Mouse (Mus musculus) intestine, embryonic 15.5 days (tissue): ENCODE measurements around the gene Hist2h2ab. TPM values are rescaled to one million over a fixed set of nuclear protein-coding genes. Genes with fewer than 3 reads are reported as not detected.
"Not testable (repeated sequence)": the region's sequence is repeated elsewhere in the genome, so short reads cannot be mapped to it uniquely, and the experiment has no call there.

Experiments used
- ATAC-seq: fragments of 200-750 bp; cut with Nextera tagmentation; 2 replicates; pipeline ENCODE4 v1.8.0; 2017; ENCODE audit warnings: moderate TSS enrichment, moderate library complexity
- H3K27ac ChIP-seq: fragments of 300-500 bp; sonication (generic); 2 replicates; pipeline ENCODE4 v1.5.1; 2015; ENCODE audit warnings: mild to moderate bottlenecking, inconsistent platforms
- H3K27me3 ChIP-seq: fragments of 300-500 bp; sonication (generic); replicated peaks from 2 replicates; pipeline ENCODE4 v1.6.1; 2015; ENCODE audit warnings: inconsistent platforms
- H3K36me3 ChIP-seq: fragments of 300-500 bp; sonication (generic); 2 replicates; pipeline ENCODE4 v1.6.1; 2015; ENCODE audit warnings: inconsistent platforms
- H3K4me1 ChIP-seq: fragments of 300-500 bp; sonication (generic); replicated peaks from 2 replicates; pipeline ENCODE4 v1.6.1; 2015; ENCODE audit warnings: inconsistent platforms
- H3K4me2 ChIP-seq: fragments of 300-500 bp; sonication (generic); replicated peaks from 2 replicates; pipeline ENCODE4 v1.6.1; 2015; ENCODE audit warnings: mild to moderate bottlenecking, inconsistent platforms
- H3K4me3 ChIP-seq: fragments of 300-500 bp; sonication (generic); replicated peaks from 2 replicates; pipeline ENCODE4 v1.5.1; 2015; ENCODE audit warnings: inconsistent platforms
- H3K9ac ChIP-seq: fragments of 300-500 bp; sonication (generic); 2 replicates; pipeline ENCODE4 v1.6.1; 2015; ENCODE audit warnings: inconsistent platforms
- H3K9me3 ChIP-seq: fragments of 300-500 bp; sonication (generic); 2 replicates; pipeline ENCODE4 v1.6.1; 2016; ENCODE audit warnings: inconsistent platforms
- WGBS: fragments of 180-500 bp; shearing (Covaris S2); methylation state at CpG from one replicate; pipeline ENCODE4 v1.1.7; 2015; 5-methylcytosine and 5-hydroxymethylcytosine counted together
- polyA plus RNA-seq: library from polyadenylated mRNA; unstranded; fragments of >200 nt; fragmentation: Nextera tagmentation; extraction: Ambion mirVana; gene quantifications from 2 replicates; pipeline ENCODE4 v1.2.1, GENCODE M21; 2015

Hist2h2ab gene
- polyA plus RNA-seq, 1 experiment from 2014 or later, result 1.1 TPM

GRCm38 (mm10) chr3:96230910-96231757, 11.5 kb downstream of the Hist2h2ab start:
- H3K27me3 ChIP-seq, result no peaks in the 10 kb centered on the region
- H3K27ac ChIP-seq, result no peak overlapping the region
- no peak overlapping the region for H3K9ac ChIP-seq
- ATAC-seq, result no peak
- no peak overlapping the region for H3K4me2 ChIP-seq
- H3K4me3 ChIP-seq, result no peak overlapping the region
- H3K4me1 ChIP-seq, result no peaks in the 10 kb centered on the region
- H3K9me3 ChIP-seq, result no peaks in the 10 kb centered on the region
- WGBS, result 78% methylated on average over 4 of the region's 4 CpGs
- no peaks in the 10 kb centered on the region for H3K36me3 ChIP-seq

DNA sequence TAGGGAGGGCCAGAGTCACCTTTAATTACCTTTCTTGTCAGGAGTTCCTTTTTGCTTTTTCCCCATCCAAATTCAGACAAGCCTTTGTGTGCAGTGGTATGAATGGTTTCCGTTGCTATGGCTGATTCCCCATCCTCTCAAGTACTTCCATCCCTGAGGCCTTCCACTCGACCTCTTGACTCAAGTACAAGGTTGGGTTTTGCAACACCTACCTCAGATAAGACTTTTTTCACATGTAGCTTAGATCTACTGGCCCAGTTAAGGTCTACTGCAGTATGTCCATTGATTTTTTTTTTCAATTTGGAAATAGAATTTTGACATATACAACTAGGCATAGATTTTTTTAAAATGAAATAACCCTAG, 12.1 kb downstream of the Hist2h2ab start:
- Histone ChIP-seq H3K4me1 (peaks cover 1% of the 10 kb centered on the region), H3K36me3 (no peaks in the 10 kb centered on the region), H3K27ac (no peak overlapping the region), H3K27me3 (no peaks in the 10 kb centered on the region), H3K4me2 (no peak overlapping the region), H3K4me3 (no peak overlapping the region), H3K9me3 (no peaks in the 10 kb centered on the region), H3K9ac (no peak overlapping the region)
- 57% methylated on average over 2 of the region's 2 CpGs for WGBS
- no peak for ATAC-seq

DNA sequence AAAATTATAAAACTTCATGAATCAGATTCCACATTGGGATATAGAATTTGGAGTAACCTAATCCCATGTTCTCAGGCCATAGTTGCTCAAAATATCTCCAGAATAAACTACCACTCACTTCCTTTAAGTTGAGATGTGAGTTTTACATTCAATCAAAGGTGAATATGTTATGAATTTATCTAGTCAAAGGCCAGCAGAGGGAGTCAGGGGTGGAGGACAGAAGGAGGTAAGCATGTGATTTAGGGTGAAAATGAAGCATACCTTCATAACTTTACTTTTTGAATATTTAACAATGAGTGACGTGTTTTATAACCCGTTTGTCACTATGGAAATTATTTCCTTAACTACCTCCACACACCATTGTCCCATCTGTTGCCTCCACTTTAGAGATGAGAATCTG, 15.2 kb downstream of the Hist2h2ab start:
- 89% methylated on average over 2 of the region's 2 CpGs for WGBS
- H3K27ac ChIP-seq, result no peak overlapping the region
- no peaks in the 10 kb centered on the region for H3K27me3 ChIP-seq
- H3K4me1 ChIP-seq, result peaks cover 11% of the 10 kb centered on the region
- H3K9me3 ChIP-seq, result no peaks in the 10 kb centered on the region
- H3K36me3 ChIP-seq, result no peaks in the 10 kb centered on the region
- no peak for ATAC-seq
- no peak overlapping the region for H3K9ac ChIP-seq
- no peak overlapping the region for H3K4me2 ChIP-seq
- no peak overlapping the region for H3K4me3 ChIP-seq

DNA sequence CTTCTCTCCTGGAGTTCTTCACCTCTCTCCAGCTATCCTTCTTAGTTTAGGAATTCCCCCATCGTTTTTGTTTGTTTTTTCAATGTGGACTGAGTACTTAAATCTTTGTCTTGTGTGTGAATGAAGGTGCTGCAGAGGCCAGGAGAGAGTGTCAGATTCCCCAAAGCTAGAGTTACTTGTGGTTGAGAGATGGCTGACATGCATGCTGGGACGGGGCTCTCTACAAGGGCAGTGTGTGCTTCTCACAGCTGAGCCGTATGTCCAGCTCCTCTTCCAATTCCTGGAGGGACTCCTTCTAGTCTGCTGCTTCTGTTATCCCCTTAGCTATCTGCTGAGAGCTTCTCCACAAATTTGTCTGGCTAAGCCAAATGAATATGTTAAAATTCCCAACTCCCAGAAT, 16.2 kb downstream of the Hist2h2ab start:
- H3K4me1 ChIP-seq, result peaks cover 11% of the 10 kb centered on the region
- no peaks in the 10 kb centered on the region for H3K27me3 ChIP-seq
- no peak overlapping the region for H3K4me2 ChIP-seq
- no peaks in the 10 kb centered on the region for H3K36me3 ChIP-seq
- no peak overlapping the region for H3K27ac ChIP-seq
- no peak overlapping the region for H3K9ac ChIP-seq
- no peak for ATAC-seq
- H3K4me3 ChIP-seq, result no peak overlapping the region
- 61% methylated on average over 3 of the region's 3 CpGs for WGBS
- no peaks in the 10 kb centered on the region for H3K9me3 ChIP-seq

DNA sequence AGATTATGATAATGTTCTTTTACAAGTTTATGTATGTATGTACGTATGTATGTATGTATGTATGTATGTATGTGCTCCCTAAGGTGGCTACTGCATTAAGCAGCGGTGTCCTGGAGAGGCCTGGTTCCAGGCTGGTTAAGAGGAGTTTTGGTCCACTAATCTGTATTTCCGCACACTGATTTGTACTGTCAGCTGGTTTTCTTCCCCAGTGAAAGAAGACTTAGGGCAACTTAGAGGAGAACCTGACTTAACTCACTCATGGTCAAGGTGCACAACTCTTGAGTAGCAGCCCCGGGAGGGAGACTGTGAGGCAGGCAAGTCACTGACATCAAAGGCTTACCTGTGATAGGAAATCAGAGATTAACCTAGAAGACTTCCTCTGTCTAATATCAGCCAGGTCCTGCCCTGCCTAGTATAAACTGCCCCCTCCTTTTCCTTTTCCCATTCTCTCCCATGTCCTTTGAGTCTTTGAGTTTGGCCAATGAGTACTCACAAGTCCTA, 17.2 kb downstream of the Hist2h2ab start:
- no peaks in the 10 kb centered on the region for H3K36me3 ChIP-seq
- H3K4me3 ChIP-seq, result peak overlapping the region; percentile 33
- no peaks in the 10 kb centered on the region for H3K9me3 ChIP-seq
- peak overlapping the region; percentile 59 for H3K4me2 ChIP-seq
- 71% methylated on average over 4 of the region's 4 CpGs for WGBS
- peak overlapping the region; percentile 50 for H3K9ac ChIP-seq
- no peaks in the 10 kb centered on the region for H3K27me3 ChIP-seq
- ATAC-seq, result no peak
- H3K4me1 ChIP-seq, result peaks cover 11% of the 10 kb centered on the region
- H3K27ac ChIP-seq, result peak overlapping the region; percentile 67

DNA sequence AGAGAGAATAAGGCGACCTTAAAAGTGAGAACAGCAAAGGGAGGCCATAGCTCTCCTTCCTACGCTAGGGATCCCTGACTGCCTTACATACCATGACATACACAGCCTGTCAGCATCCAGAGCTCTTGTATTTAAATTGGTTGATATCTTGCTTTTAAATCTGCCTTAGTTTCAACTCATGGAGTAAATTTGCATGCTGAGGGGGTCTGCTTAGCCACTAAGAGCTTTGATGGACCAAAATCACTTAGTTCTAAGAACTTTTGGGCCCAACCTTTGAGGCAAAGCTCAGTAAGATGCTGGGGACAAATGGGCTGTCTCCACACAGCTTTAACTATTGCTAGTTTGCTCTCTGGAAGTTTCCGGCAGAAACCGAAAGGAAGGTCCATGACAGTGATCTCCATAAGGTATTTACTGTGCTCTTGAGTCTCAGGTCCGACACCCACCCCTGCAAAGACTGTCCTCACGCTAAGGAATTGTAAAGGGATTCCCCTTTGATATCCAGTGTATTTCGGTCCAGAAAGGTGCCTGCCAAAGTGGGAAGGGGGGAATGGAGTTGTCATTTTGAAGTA, 17.8 kb downstream of the Hist2h2ab start:
- H3K9ac ChIP-seq, result peak overlapping the region; percentile 50
- no peaks in the 10 kb centered on the region for H3K36me3 ChIP-seq
- H3K27ac ChIP-seq, result peak overlapping the region; percentile 67
- H3K4me2 ChIP-seq, result peak overlapping the region; percentile 59
- peak overlapping the region; percentile 33 for H3K4me3 ChIP-seq
- no peak for ATAC-seq
- whole genome bisulfite sequencing, result 15% methylated on average over 7 of the region's 7 CpGs
- H3K4me1 ChIP-seq, result peaks cover 11% of the 10 kb centered on the region
- no peaks in the 10 kb centered on the region for H3K27me3 ChIP-seq
- no peaks in the 10 kb centered on the region for H3K9me3 ChIP-seq

DNA sequence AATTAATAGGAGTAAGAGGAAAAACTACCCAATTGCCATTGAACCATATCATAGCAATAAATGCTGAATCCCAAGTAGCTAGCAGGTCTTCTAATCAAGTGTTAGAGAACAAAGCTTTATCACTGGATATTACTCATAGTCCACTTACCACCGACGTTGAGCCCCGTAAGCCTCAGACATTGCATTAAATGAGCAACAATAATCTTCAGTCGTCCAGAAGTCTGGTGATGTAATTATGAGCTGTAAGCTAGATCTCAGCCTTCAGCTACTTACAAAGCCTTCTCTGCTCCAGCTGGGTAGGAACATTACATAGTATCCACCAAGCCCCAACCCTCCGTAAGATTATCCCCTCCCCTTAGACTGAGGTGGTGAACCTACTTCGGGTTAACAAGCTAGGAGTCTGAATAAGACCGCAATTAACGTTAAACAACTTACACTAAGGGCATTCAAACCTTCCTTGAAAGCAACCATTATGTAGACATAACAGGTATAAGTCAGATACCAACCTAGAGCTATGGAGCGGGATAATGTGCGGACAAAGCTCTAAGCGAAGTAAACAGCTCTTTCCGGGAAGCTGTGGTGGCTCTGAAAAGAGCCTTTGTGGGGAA, 18.3 kb downstream of the Hist2h2ab start:
- Histone ChIP-seq H3K4me1 (peaks cover 11% of the 10 kb centered on the region), H3K27ac (peak overlapping the region; percentile 67), H3K4me3 (peak overlapping the region; percentile 33), H3K36me3 (no peaks in the 10 kb centered on the region), H3K27me3 (no peaks in the 10 kb centered on the region), H3K9me3 (no peaks in the 10 kb centered on the region), H3K4me2 (peak overlapping the region; percentile 59), H3K9ac (peak overlapping the region; percentile 50)
- no peak for ATAC-seq
- WGBS, result under 1% methylated on average over 12 of the region's 12 CpGs

- peak within 1 kb of the TSS; percentile 50 for H3K9ac ChIP-seq
- H3K4me1 ChIP-seq, result peaks cover 18% of the 10 kb centered on the region
- peak; percentile 92 for ATAC-seq
- H3K4me3 ChIP-seq, result peak within 1 kb of the TSS; percentile 33
- peak within 1 kb of the TSS; percentile 59 for H3K4me2 ChIP-seq
- H3K36me3 ChIP-seq, H3K9me3 ChIP-seq, H3K27me3 ChIP-seq: not testable (repeated sequence)
- H3K27ac ChIP-seq, result peak within 1 kb of the TSS; percentile 67
- under 1% methylated on average over 18 of the region's 68 CpGs for whole genome bisulfite sequencing
These were observed 19.5 kb downstream of the Hist2h2ab start, which contains the start of gene Hist2h3c2 for GRCm38 (mm10) chr3:96238954-96239793. TSS of gene Hist2h3c2 (minus strand) at chr3:96239127.

- H3K4me1 ChIP-seq, result peaks cover 20% of the 10 kb centered on the region
- 3% methylated on average over 29 of the region's 85 CpGs for WGBS
- H3K27me3 ChIP-seq, H3K9me3 ChIP-seq, H3K36me3 ChIP-seq, H3K9ac ChIP-seq: not testable (repeated sequence)
- H3K4me2 ChIP-seq, result peak within 1 kb of the TSS; percentile 46
- H3K27ac ChIP-seq, result peak within 1 kb of the TSS; percentile 67
- peak; percentile 83 for ATAC-seq
- H3K4me3 ChIP-seq, result peak within 1 kb of the TSS; percentile 31
These were observed 20.5 kb downstream of the Hist2h2ab start, which contains the start of gene Hist2h2aa2 for GRCm38 (mm10) chr3:96239949-96240798. TSS of gene Hist2h2aa2 (minus strand) at chr3:96240276.

- Histone ChIP-seq H3K27ac (peak overlapping the region; percentile 67), H3K9ac (no peak overlapping the region), H3K36me3 (no peaks in the 10 kb centered on the region), H3K4me1 (peaks cover 20% of the 10 kb centered on the region), H3K4me3 (no peak overlapping the region), H3K27me3 (no peaks in the 10 kb centered on the region), H3K4me2 (peak overlapping the region; percentile 46), H3K9me3 (no peaks in the 10 kb centered on the region)
- WGBS, result 73% methylated on average over 9 of the region's 9 CpGs
- no peak for ATAC-seq
These were observed 21.1 kb downstream of the Hist2h2ab start for GRCm38 (mm10) chr3:96240799-96241197.

GRCm38 (mm10) chr3:96243921-96244572, 24.4 kb downstream of the Hist2h2ab start:
- WGBS, result 66% methylated on average over 7 of the region's 7 CpGs
- no peak for ATAC-seq
- Histone ChIP-seq H3K4me2 (peak overlapping the region; percentile 65), H3K9ac (peak overlapping the region; percentile 74; the same call in 1 of the 2 replicates), H3K36me3 (no peaks in the 10 kb centered on the region), H3K4me1 (peaks cover 12% of the 10 kb centered on the region), H3K27me3 (no peaks in the 10 kb centered on the region), H3K4me3 (no peak overlapping the region), H3K9me3 (no peaks in the 10 kb centered on the region), H3K27ac (peak overlapping the region; percentile 97)
